Mouse (Mus musculus) spleen, postnatal 10 days (tissue): Measurements from ENCODE around the gene Mob3c.

Source experiments
- DNase-seq, 2 experiments: peaks; one replicate each; pipeline ENCODE4 v3.0.0; 2021 to 2022; ENCODE audit warnings: low spot score in 2 of 2

The Mob3c gene

DNA sequence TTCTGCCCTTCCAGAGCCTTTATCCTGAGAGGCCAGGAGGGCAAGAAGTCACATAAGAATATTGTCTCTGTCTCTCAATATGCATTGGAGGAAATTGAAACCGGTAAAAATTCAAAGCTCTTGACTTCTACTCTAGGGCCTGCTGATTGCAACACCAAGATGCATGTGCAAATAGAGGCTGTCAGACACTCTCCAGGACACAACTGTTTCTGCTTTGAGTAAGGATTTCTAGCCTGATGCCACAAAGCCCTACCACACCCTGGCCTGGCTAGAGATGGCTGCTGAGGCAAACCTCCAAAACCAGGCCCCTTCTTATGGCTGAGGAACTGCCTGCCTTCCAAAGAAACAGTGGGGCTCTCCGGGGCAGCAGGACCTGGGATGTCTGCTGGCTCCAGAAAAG is 7.7 kb downstream of the Mob3c start:
- DNase-seq, result no peak

- DNase-seq, result no peak
Measured at GRCm38 (mm10) chr4:115838196-115838595, 10.3 kb downstream of the Mob3c start.

GRCm38 (mm10) chr4:115838696-115839641 is 11.1 kb downstream of the Mob3c start, which contains the start of gene Mknk1:
Gene Mknk1 (plus strand): TSS chr4:115839198.
- DNase-seq, result peak; percentile 89 to 96

DNA sequence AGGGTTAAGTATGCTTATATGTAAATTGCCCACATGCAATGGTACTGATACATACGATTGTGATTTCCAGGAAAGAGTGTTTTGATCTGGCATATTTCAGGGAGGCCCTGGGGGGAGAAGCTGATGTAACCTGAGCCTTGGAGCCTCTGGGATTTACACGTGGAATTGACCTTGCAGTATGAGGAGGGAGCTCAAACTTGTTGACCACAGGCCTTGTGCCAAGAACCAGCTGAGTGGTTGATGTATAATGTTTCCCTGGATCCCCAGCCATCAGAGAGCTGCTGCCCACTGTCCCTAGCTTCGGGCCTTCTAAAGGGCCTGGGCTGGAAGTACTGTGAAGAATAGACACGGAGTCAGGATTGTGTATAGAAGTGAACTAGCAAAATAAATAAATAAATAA is 12.1 kb downstream of the Mob3c start:
- no peak for DNase-seq

- no peak for DNase-seq
Measured at GRCm38 (mm10) chr4:115840842-115841241, 12.9 kb downstream of the Mob3c start.

GRCm38 (mm10) chr4:115846656-115847055 is 18.8 kb downstream of the Mob3c start:
- no peak for DNase-seq

GRCm38 (mm10) chr4:115847377-115847776 is 19.5 kb downstream of the Mob3c start:
- no peak for DNase-seq

DNA sequence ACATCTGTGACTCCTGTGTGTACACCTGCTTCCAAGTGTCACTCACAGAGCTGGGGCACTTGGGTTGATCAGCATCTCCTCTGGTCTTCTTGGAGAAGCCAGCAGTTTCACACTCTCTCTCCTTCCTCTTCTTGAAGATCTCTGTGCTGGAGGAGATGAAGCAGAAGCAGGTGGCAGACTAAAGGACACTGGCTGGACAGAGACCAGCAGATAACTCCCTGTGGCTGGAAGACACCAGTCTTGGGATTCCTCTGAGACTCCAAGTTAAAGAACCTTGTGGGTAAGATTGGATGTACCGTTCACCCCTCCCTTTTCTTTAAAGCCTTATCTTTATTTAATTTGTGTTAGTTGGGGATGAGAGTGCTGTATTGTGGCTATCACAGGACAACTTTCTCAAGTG is 20.2 kb downstream of the Mob3c start:
- DNase-seq, result peak in 1 of 2 experiments; percentile 47

GRCm38 (mm10) chr4:115848990-115849677 is 21.2 kb downstream of the Mob3c start:
- peak; percentile 74 to 78 for DNase-seq

GRCm38 (mm10) chr4:115850111-115850510 is 22.2 kb downstream of the Mob3c start:
- DNase-seq, result peak in 1 of 2 experiments; percentile 48

- DNase-seq, result no peak
Measured at GRCm38 (mm10) chr4:115850631-115851030, 22.7 kb downstream of the Mob3c start.

DNA sequence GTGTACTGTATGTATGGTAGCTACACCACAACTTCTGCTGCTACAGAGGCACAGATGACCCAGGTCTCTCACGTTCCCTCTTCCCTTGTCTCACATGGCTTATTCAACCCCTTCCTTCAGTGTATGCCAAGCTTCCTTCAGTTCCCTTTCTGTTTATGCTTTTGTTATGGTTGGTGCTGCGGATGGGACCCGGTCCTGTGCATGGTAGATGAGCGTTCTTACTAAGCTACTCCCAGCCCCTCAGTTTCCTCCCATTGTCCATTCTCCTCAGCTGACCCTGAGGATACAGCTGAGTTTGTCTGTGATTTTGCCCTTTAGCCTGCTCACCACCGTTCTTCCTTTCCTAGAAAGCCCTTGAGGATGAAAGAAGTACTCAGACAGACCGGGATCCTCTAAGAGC is 23.7 kb downstream of the Mob3c start:
- no peak for DNase-seq

- no peak for DNase-seq
Measured at GRCm38 (mm10) chr4:115855100-115855499, 27.2 kb downstream of the Mob3c start.

- no peak for DNase-seq
Measured at GRCm38 (mm10) chr4:115855609-115856008, 27.7 kb downstream of the Mob3c start.

- peak; percentile 28 to 44 for DNase-seq
Measured at GRCm38 (mm10) chr4:115856282-115856681, 28.4 kb downstream of the Mob3c start.

GRCm38 (mm10) chr4:115857293-115857883 is 29.5 kb downstream of the Mob3c start:
- DNase-seq, result no peak

- DNase-seq, result no peak
Measured at GRCm38 (mm10) chr4:115863352-115863751, 35.5 kb downstream of the Mob3c start.

DNA sequence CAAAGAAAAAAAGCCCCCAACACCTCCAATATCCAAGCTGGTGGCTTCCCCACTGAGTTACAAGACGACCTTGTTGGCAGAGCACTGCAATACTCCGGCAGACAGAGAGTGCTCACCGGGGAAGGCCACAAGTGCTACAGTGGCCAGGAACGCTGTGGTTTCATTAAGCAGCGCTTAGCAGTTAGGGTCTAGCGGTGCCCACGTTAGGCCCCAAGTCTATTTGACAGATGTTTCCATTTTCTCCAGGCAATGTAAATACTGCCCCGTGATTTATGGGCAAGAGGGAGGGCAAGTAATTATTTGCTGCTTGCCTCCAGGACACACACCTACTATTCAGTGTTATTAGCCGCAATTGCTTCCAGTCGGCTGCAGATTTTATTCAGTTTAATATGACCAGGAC is 36.0 kb downstream of the Mob3c start:
- DNase-seq, result no peak

GRCm38 (mm10) chr4:115869512-115870210 is 41.8 kb downstream of the Mob3c start:
- DNase-seq, result no peak

- DNase-seq, result no peak
Measured at GRCm38 (mm10) chr4:115873231-115873630, 45.3 kb downstream of the Mob3c start.

DNA sequence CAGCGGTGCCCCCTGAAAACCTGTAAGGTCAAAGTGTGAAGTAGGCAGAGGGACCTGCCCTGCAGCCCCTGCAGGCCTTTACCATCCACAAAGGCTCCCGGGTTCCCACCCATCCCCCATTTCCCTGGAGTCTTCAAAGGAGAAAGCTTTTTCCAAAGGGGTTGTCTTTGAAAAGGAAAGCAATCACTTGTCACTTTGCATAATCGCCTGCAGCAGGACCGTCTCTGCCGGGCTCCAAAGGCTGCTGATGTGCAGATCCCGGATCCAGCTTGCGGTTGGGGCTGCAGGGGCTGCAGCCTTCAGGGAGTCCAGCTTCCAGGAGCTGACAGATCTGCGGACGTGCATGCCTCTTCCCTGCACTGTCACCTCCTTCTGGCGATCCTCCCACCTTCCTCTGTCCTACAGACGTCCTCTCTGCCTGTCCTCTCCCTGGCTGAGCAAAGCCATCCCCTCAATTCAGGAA is 50.4 kb downstream of the Mob3c start:
- DNase-seq, result no peak

- DNase-seq, result no peak
Measured at GRCm38 (mm10) chr4:115878828-115879227, 50.9 kb downstream of the Mob3c start.
